Mouse (Mus musculus): ENCODE results near the gene Gm13889.

- TF ChIP-seq CTCF (IDR thresholded peaks at IDR 0.05; ENCODE audit: low read depth, low read length) (peak; percentile 68), EP300 (IDR thresholded peaks at IDR 0.05; ENCODE audit: insufficient read depth, low read depth, low read length) (no peak)
Observed at GRCm38 (mm10) chr2:94002331-94002730, 45.3 kb upstream of the Gm13889 start.

Data from ES-Bruce4 (cell line).